Comparison of ENCODE assay signal across 26 mouse cellular contexts in the genomic region with DNA sequence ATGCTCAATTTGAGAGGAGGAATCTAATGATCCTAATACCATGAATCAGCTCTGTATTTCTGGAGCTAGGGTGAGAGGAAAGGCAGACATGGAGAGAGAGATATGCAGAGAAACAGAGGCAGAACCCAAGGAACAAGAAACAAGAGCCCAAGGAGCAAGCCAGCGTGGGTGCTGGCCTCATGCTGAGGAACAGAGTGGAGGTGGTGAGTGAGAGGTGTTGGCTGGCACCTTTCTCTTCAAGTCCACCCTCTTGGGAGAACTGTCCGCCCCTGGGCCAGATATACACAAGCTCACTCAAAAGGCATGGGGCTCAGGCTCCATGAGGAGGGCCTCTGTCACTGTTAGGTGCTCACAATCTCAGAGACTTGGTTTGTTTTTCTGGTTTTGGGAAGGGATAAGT.
"Had no signal": no experiment of that assay in that cellular context is flagged by ENCODE, and none has a peak within 500 bp of the region (broad histone marks: within the 10 kb centered on the region; RNA-seq: fewer than 3 reads in every experiment).

No protein-coding gene starts in this region.

- H3K4me3 ChIP-seq: heart, embryonic 10.5 days; heart, embryonic 13.5 days; heart, embryonic 15.5 days; hindbrain, embryonic 13.5 days; hindbrain, embryonic 15.5 days; kidney, embryonic 15.5 days; left cerebral cortex, adult 2 months; limb, embryonic 10.5 days; limb, embryonic 12.5 days; liver, embryonic 13.5 days; liver, embryonic 15.5 days had no signal

- H3K9ac ChIP-seq: heart, embryonic 13.5 days; heart, embryonic 15.5 days; hindbrain, embryonic 13.5 days; hindbrain, embryonic 15.5 days; kidney, embryonic 15.5 days; limb, embryonic 12.5 days; liver, embryonic 13.5 days; liver, embryonic 15.5 days had no signal

- H3K4me1 ChIP-seq: hindbrain, embryonic 13.5 days; kidney, embryonic 15.5 days; liver, embryonic 13.5 days; liver, embryonic 15.5 days had no signal

- DNase-seq: gastrocnemius, postnatal 14 days; gastrocnemius, postnatal 36 days; heart, adult 18-20 months; heart, postnatal 14 days; heart, postnatal 36 days; kidney, adult 11 months; kidney, adult 2 months; kidney, adult 9 months; kidney, postnatal 14 days; kidney, postnatal 36 days; liver; liver, embryonic 13.5 days had no signal

- H3K9me3 ChIP-seq: heart, embryonic 10.5 days; heart, embryonic 13.5 days; heart, embryonic 15.5 days; hindbrain, embryonic 13.5 days; hindbrain, embryonic 15.5 days; kidney, embryonic 15.5 days; limb, embryonic 10.5 days; limb, embryonic 12.5 days; liver, embryonic 13.5 days; liver, embryonic 15.5 days had no signal

- H3K36me3 ChIP-seq: heart, embryonic 10.5 days; heart, embryonic 13.5 days; heart, embryonic 15.5 days; hindbrain, embryonic 13.5 days; hindbrain, embryonic 15.5 days; kidney, embryonic 15.5 days; limb, embryonic 10.5 days; limb, embryonic 12.5 days; liver, embryonic 13.5 days; liver, embryonic 15.5 days had no signal

- H3K27me3 ChIP-seq: heart, embryonic 13.5 days; heart, embryonic 15.5 days; hindbrain, embryonic 13.5 days; hindbrain, embryonic 15.5 days; kidney, embryonic 15.5 days; limb, embryonic 12.5 days; liver, embryonic 13.5 days; liver, embryonic 15.5 days had no signal

- H3K27ac ChIP-seq: heart, embryonic 10.5 days; heart, embryonic 13.5 days; heart, embryonic 15.5 days; hindbrain, embryonic 13.5 days; hindbrain, embryonic 15.5 days; hindbrain, postnatal 0 days; kidney, embryonic 15.5 days; kidney, postnatal 0 days; left cerebral cortex, adult 2 months; limb, embryonic 10.5 days; limb, embryonic 12.5 days; liver, embryonic 13.5 days; liver, embryonic 15.5 days had no signal

- H3K4me2 ChIP-seq: heart, embryonic 13.5 days; heart, embryonic 15.5 days; hindbrain, embryonic 13.5 days; hindbrain, embryonic 15.5 days; kidney, embryonic 15.5 days; limb, embryonic 12.5 days; liver, embryonic 11.5 days; liver, embryonic 13.5 days; liver, embryonic 15.5 days had no signal

- ATAC-seq: hindbrain, postnatal 0 days; intestine, embryonic 16.5 days had no signal
